ENCODE assay signal across 8 mouse cellular contexts in the genomic region with DNA sequence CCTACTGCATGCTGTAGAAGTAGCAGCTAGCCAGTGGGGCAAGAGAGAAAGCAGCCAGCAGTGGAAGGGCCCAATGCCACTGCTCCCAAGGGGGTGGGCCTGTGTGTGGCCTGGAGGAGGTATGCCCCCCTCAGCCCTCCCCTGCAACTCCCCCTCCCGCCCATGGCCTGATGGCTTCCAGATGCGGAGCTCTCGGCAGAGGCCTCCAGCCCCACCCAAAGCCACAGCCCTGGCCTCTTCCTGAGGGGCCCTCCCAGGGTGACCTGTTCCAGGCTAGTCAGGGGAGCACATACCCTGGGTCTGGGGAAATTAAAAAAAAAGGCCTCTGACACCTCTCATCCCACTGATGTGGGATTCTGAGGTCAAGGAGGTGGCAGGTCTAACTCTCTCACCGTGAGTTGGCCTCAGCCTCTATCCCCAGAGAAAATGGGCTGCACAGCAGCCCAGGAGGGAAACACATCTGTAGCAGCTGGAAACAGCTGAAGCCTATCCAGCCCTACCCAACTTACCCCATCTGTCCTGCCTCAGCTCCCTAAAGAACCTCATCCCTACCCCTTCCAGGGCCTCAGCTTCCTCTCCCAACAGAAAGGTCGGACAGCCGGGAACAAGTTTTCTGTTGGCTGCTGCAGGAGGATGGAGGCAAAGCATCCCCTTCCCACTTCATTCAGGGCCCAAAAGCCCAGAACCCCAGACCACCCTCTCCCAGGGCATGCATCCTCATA. TPM values are rescaled to one million over a fixed set of nuclear protein-coding genes. Genes with fewer than 3 reads are reported as not detected.
DNase-seq lines count a peak whose midpoint lies in the region; ATAC-seq and TF ChIP-seq lines count a peak whose summit lies in the region.

No protein-coding gene starts in this region.

- 54% methylated on average over 6 of the region's 6 CpGs for WGBS in forebrain, embryonic 13.5 days
- WGBS in forebrain, postnatal 0 days = 73% methylated on average over 6 of the region's 6 CpGs
- WGBS in intestine, postnatal 0 days = 15% methylated on average over 6 of the region's 6 CpGs
- WGBS in stomach, embryonic 15.5 days = 20% methylated on average over 6 of the region's 6 CpGs

- DNase-seq in forebrain, postnatal 0 days = no peak
- peak; percentile 68 for DNase-seq in gastrocnemius, postnatal 25 days
- no peak for DNase-seq in left cerebral cortex, adult 2 months (ENCODE audit: extremely low spot score in 1 of 2, low spot score in 2 of 2)
- no peak for DNase-seq in kidney, adult 11 months

- TF ChIP-seq EP300 in ES-Bruce4 (IDR thresholded peaks at IDR 0.05; ENCODE audit: insufficient read depth, low read depth, low read length) = no peak

- peak overlapping the region; percentile 40; the same call in 1 of the 2 replicates for H3K9ac ChIP-seq in forebrain, embryonic 13.5 days
- H3K9ac ChIP-seq in forebrain, postnatal 0 days = no peak overlapping the region
- H3K9ac ChIP-seq in ES-Bruce4 (ENCODE audit: low read depth, poor library complexity, severe bottlenecking) = no peak overlapping the region
- peak overlapping the region; percentile 42 for H3K9ac ChIP-seq in intestine, postnatal 0 days (ENCODE audit: low read depth, low read length)
- H3K9ac ChIP-seq in stomach, embryonic 15.5 days = no peak overlapping the region

- no peak overlapping the region for H3K27ac ChIP-seq in forebrain, embryonic 13.5 days
- no peak overlapping the region for H3K27ac ChIP-seq in forebrain, postnatal 0 days (ENCODE audit: low read depth, low read length)
- peak overlapping the region; percentile 13 for H3K27ac ChIP-seq in ES-Bruce4 (ENCODE audit: insufficient read depth, low read length)
- peak overlapping the region; percentile 30; the same call in 1 of the 2 replicates for H3K27ac ChIP-seq in intestine, postnatal 0 days (ENCODE audit: low read depth, low read length)
- peak overlapping the region; percentile 83 for H3K27ac ChIP-seq in stomach, embryonic 15.5 days
- H3K27ac ChIP-seq in left cerebral cortex, adult 2 months = no peak overlapping the region

- H3K9me3 ChIP-seq in forebrain, embryonic 13.5 days (replicated peaks) = no peaks in the 10 kb centered on the region
- H3K9me3 ChIP-seq in forebrain, postnatal 0 days (ENCODE audit: low read length) = no peaks in the 10 kb centered on the region
- no peaks in the 10 kb centered on the region for H3K9me3 ChIP-seq in ES-Bruce4 (replicated peaks; ENCODE audit: control insufficient read depth, insufficient read depth, low read length, poor library complexity, severe bottlenecking)
- no peaks in the 10 kb centered on the region for H3K9me3 ChIP-seq in intestine, postnatal 0 days (ENCODE audit: control insufficient read depth)
- no peaks in the 10 kb centered on the region for H3K9me3 ChIP-seq in stomach, embryonic 15.5 days

- H3K36me3 ChIP-seq in forebrain, embryonic 13.5 days (ENCODE audit: poor library complexity, severe bottlenecking) = peaks cover 33% of the 10 kb centered on the region
- H3K36me3 ChIP-seq in forebrain, postnatal 0 days (ENCODE audit: insufficient read depth) = peaks cover 31% of the 10 kb centered on the region
- H3K36me3 ChIP-seq in ES-Bruce4 (ENCODE audit: control insufficient read depth, insufficient read depth, low read length, poor library complexity, severe bottlenecking) = peaks cover 11% of the 10 kb centered on the region
- H3K36me3 ChIP-seq in intestine, postnatal 0 days (ENCODE audit: control insufficient read depth, insufficient read depth) = peaks cover 3% of the 10 kb centered on the region; the same call in 1 of the 2 replicates
- H3K36me3 ChIP-seq in stomach, embryonic 15.5 days = 0 out of 2 replicates have a peak, but pooled peaks cover 15% of the 10 kb centered on the region

- ATAC-seq in forebrain, embryonic 13.5 days = no peak
- no peak for ATAC-seq in forebrain, postnatal 0 days
- ATAC-seq in intestine, postnatal 0 days = no peak
- ATAC-seq in stomach, embryonic 15.5 days (ENCODE audit: insufficient read depth, low FRiP score, low read depth) = peak; percentile 59; the same call in 1 of the 2 replicates

- TF ChIP-seq POLR2A in ES-Bruce4 (IDR thresholded peaks at IDR 0.05; ENCODE audit: insufficient read depth, low read length) = no peak

- intact Hi-C loops in left cerebral cortex, adult 2 months (cut with DNase I) = loop anchor here (10.0 kb wide), 1 partner anchor 478 kb away; a partner anchor contains a TSS

- H3K4me1 ChIP-seq in forebrain, embryonic 13.5 days = peaks cover 18% of the 10 kb centered on the region
- H3K4me1 ChIP-seq in forebrain, postnatal 0 days (ENCODE audit: insufficient read depth) = peaks cover 15% of the 10 kb centered on the region; the same call in 1 of the 2 replicates
- H3K4me1 ChIP-seq in ES-Bruce4 (ENCODE audit: control insufficient read depth, insufficient read depth, low read length) = peaks cover 5% of the 10 kb centered on the region
- H3K4me1 ChIP-seq in intestine, postnatal 0 days (replicated peaks; ENCODE audit: control insufficient read depth, insufficient read depth, low read length) = peaks cover 24% of the 10 kb centered on the region
- peaks cover 56% of the 10 kb centered on the region for H3K4me1 ChIP-seq in stomach, embryonic 15.5 days

- H3K4me2 ChIP-seq in forebrain, embryonic 13.5 days = no peak overlapping the region
- H3K4me2 ChIP-seq in forebrain, postnatal 0 days (ENCODE audit: low read depth) = no peak overlapping the region
- H3K4me2 ChIP-seq in intestine, postnatal 0 days (replicated peaks; ENCODE audit: low read depth) = peak overlapping the region; percentile 41
- H3K4me2 ChIP-seq in stomach, embryonic 15.5 days = peak overlapping the region; percentile 21

- TF ChIP-seq CTCF in forebrain, postnatal 0 days (IDR thresholded peaks at IDR 0.05; ENCODE audit: low read depth) = no peak
- no peak for TF ChIP-seq CTCF in ES-Bruce4 (IDR thresholded peaks at IDR 0.05; ENCODE audit: low read depth, low read length)
- TF ChIP-seq CTCF in intestine, postnatal 0 days (IDR thresholded peaks at IDR 0.05; ENCODE audit: low read depth) = no peak
- TF ChIP-seq CTCF in left cerebral cortex, adult 2 months (IDR thresholded peaks at IDR 0.05) = no peak

- no peak overlapping the region for H3K4me3 ChIP-seq in forebrain, embryonic 13.5 days
- no peak overlapping the region for H3K4me3 ChIP-seq in forebrain, postnatal 0 days (ENCODE audit: low read depth, low read length)
- H3K4me3 ChIP-seq in ES-Bruce4 (ENCODE audit: low read depth, low read length) = no peak overlapping the region
- no peak overlapping the region for H3K4me3 ChIP-seq in intestine, postnatal 0 days (ENCODE audit: low read depth, low read length)
- H3K4me3 ChIP-seq in stomach, embryonic 15.5 days (replicated peaks) = no peak overlapping the region
- H3K4me3 ChIP-seq in left cerebral cortex, adult 2 months = no peak overlapping the region

- H3K27me3 ChIP-seq in forebrain, embryonic 13.5 days = no peaks in the 10 kb centered on the region
- no peaks in the 10 kb centered on the region for H3K27me3 ChIP-seq in forebrain, postnatal 0 days (ENCODE audit: insufficient read depth, low read length)
- H3K27me3 ChIP-seq in ES-Bruce4 (ENCODE audit: control insufficient read depth, insufficient read depth, low read length, poor library complexity, severe bottlenecking) = no peaks in the 10 kb centered on the region
- H3K27me3 ChIP-seq in intestine, postnatal 0 days (replicated peaks; ENCODE audit: control insufficient read depth, insufficient read depth, low read length) = no peaks in the 10 kb centered on the region
- H3K27me3 ChIP-seq in stomach, embryonic 15.5 days (replicated peaks) = no peaks in the 10 kb centered on the region

RNA-seq across cellular contexts. Expression of a gene that starts 6.7 kb away (rescaled TPM):
- 15.7 and 17.3 TPM in 2 replicates for polyA plus RNA-seq in forebrain, embryonic 13.5 days (2015; fragmentation: Nextera tagmentation; extraction: Ambion mirVana)
- total RNA-seq in forebrain, postnatal 0 days (2014; rRNA removed) = 9.1 and 10.2 TPM in 2 replicates
- 6.4 and 8.0 TPM in 2 replicates for polyA plus RNA-seq in forebrain, postnatal 0 days (2015; fragmentation: Nextera tagmentation; extraction: Ambion mirVana)
- 19.3 and 21.2 TPM in 2 replicates for polyA plus RNA-seq in ES-Bruce4 (2011; ENCODE audit: insufficient read depth, insufficient read length, low read depth, missing spikeins)
- 1 to 10 TPM; 2.3 to 3.2 TPM for total RNA-seq in gastrocnemius, postnatal 25 days (2021)
- 9.3 and 10.8 TPM in 2 replicates for polyA plus RNA-seq in intestine, postnatal 0 days (2015; fragmentation: Nextera tagmentation; extraction: Ambion mirVana)
- 20.3 and 22.4 TPM in 2 replicates for polyA plus RNA-seq in stomach, embryonic 15.5 days (2015; fragmentation: Nextera tagmentation; extraction: Ambion mirVana)
- 1 to 10 TPM; 2.9 to 4.3 TPM for total RNA-seq in left cerebral cortex, adult 2 months (2021)

RNA-seq across cellular contexts. Expression of a gene that starts 11.4 kb away (rescaled TPM):
- polyA plus RNA-seq in forebrain, embryonic 13.5 days (2015; fragmentation: Nextera tagmentation; extraction: Ambion mirVana) = 25.2 and 30.2 TPM in 2 replicates
- 55.0 and 55.9 TPM in 2 replicates for total RNA-seq in forebrain, postnatal 0 days (2014; rRNA removed)
- polyA plus RNA-seq in forebrain, postnatal 0 days (2015; fragmentation: Nextera tagmentation; extraction: Ambion mirVana) = 18.8 and 23.4 TPM in 2 replicates
- polyA plus RNA-seq in ES-Bruce4 (2011; ENCODE audit: insufficient read depth, insufficient read length, low read depth, missing spikeins) = 30.0 and 33.6 TPM in 2 replicates
- total RNA-seq in gastrocnemius, postnatal 25 days (2021) = 1,000 to 10,000 TPM; 1,248 to 1,686 TPM
- polyA plus RNA-seq in intestine, postnatal 0 days (2015; fragmentation: Nextera tagmentation; extraction: Ambion mirVana) = 2.2 and 2.4 TPM in 2 replicates
- polyA plus RNA-seq in stomach, embryonic 15.5 days (2015; fragmentation: Nextera tagmentation; extraction: Ambion mirVana) = 9.3 and 13.7 TPM in 2 replicates
- 1 to 10 TPM; 5.1 to 5.9 TPM for total RNA-seq in left cerebral cortex, adult 2 months (2021)

RNA-seq across cellular contexts. Expression of a gene that starts 41.5 kb away (rescaled TPM):
- polyA plus RNA-seq in forebrain, embryonic 13.5 days (2015; fragmentation: Nextera tagmentation; extraction: Ambion mirVana) = 16.7 and 19.4 TPM in 2 replicates
- 13.3 and 15.2 TPM in 2 replicates for total RNA-seq in forebrain, postnatal 0 days (2014; rRNA removed)
- 7.1 and 11.6 TPM in 2 replicates for polyA plus RNA-seq in forebrain, postnatal 0 days (2015; fragmentation: Nextera tagmentation; extraction: Ambion mirVana)
- 31.2 and 34.8 TPM in 2 replicates for polyA plus RNA-seq in ES-Bruce4 (2011; ENCODE audit: insufficient read depth, insufficient read length, low read depth, missing spikeins)
- 1 to 10 TPM; 7.0 to 7.1 TPM for total RNA-seq in gastrocnemius, postnatal 25 days (2021)
- polyA plus RNA-seq in intestine, postnatal 0 days (2015; fragmentation: Nextera tagmentation; extraction: Ambion mirVana) = 9.2 and 10.5 TPM in 2 replicates
- polyA plus RNA-seq in stomach, embryonic 15.5 days (2015; fragmentation: Nextera tagmentation; extraction: Ambion mirVana) = 27.9 and 30.6 TPM in 2 replicates
- 10 to 100 TPM; 12.9 to 16.2 TPM for total RNA-seq in left cerebral cortex, adult 2 months (2021)

Comparison
In these comparisons a context has a peak if more than half of its experiments do, and no peak if none do; other contexts are left out.
1. H3K9ac ChIP-seq: peak in forebrain, embryonic 13.5 days (single experiment) and intestine, postnatal 0 days (single experiment); none in forebrain, postnatal 0 days (single experiment), ES-Bruce4 (single experiment) and stomach, embryonic 15.5 days (single experiment).
2. H3K27ac ChIP-seq: peak in ES-Bruce4 (single experiment), intestine, postnatal 0 days (single experiment) and stomach, embryonic 15.5 days (single experiment); none in forebrain, embryonic 13.5 days (single experiment), forebrain, postnatal 0 days (single experiment) and left cerebral cortex, adult 2 months (single experiment).
3. H3K4me2 ChIP-seq: peak in intestine, postnatal 0 days (single experiment) and stomach, embryonic 15.5 days (single experiment); none in forebrain, embryonic 13.5 days (single experiment) and forebrain, postnatal 0 days (single experiment).